Mouse (Mus musculus) liver, embryonic 16.5 days (tissue): ENCODE measurements around the gene Olfr615. TPM values are rescaled to one million over a fixed set of nuclear protein-coding genes. Genes with fewer than 3 reads are reported as not detected.

Experiments used
- ATAC-seq: fragments of 200-750 bp; cut with Nextera tagmentation; 2 replicates; pipeline ENCODE4 v1.8.0; 2017; ENCODE audit warnings: low read depth, mild to moderate bottlenecking, moderate number of reproducible peaks, moderate library complexity
- H3K27ac ChIP-seq: fragments of 300-500 bp; sonication (generic); 2 replicates; pipeline ENCODE4 v1.5.1; 2014; ENCODE audit warnings: mild to moderate bottlenecking, low read length
- H3K27me3 ChIP-seq: fragments of 300-500 bp; sonication (generic); 2 replicates; pipeline ENCODE4 v1.6.1; 2014; ENCODE audit warnings: low read depth, low read length, mixed read lengths; ENCODE audit not compliant: control insufficient read depth, insufficient read depth
- H3K36me3 ChIP-seq: fragments of 300-500 bp; sonication (generic); 2 replicates; pipeline ENCODE4 v1.6.1; 2014; ENCODE audit warnings: mild to moderate bottlenecking; ENCODE audit not compliant: control insufficient read depth, insufficient read depth
- H3K4me1 ChIP-seq: fragments of 300-500 bp; sonication (generic); 2 replicates; pipeline ENCODE4 v1.6.1; 2014; ENCODE audit warnings: low read depth, low read length, mixed read lengths; ENCODE audit not compliant: control insufficient read depth
- H3K4me2 ChIP-seq: fragments of 300-500 bp; sonication (generic); 2 replicates; pipeline ENCODE4 v1.6.1; 2014; ENCODE audit warnings: low read depth, low read length, mixed read lengths
- H3K4me3 ChIP-seq: fragments of 300-500 bp; sonication (generic); 2 replicates; pipeline ENCODE4 v1.5.1; 2014; ENCODE audit warnings: low read depth, mild to moderate bottlenecking, low read length
- H3K9ac ChIP-seq: fragments of 300-500 bp; sonication (generic); 2 replicates; pipeline ENCODE4 v1.6.1; 2014; ENCODE audit warnings: low read depth, low read length
- H3K9me3 ChIP-seq: fragments of 300-500 bp; sonication (generic); replicated peaks from 2 replicates; pipeline ENCODE4 v1.6.1; 2016; ENCODE audit warnings: low read length; ENCODE audit not compliant: control insufficient read depth
- WGBS: fragments of 180-500 bp; shearing (Covaris S2); extraction: QIAGEN DNeasy Blood & Tissue Kit; methylation state at CpG from one replicate; pipeline ENCODE4 v1.1.7; 2014; ENCODE audit not compliant: insufficient replicate concordance; 5-methylcytosine and 5-hydroxymethylcytosine counted together
- microRNA-seq: library from miRNA; unstranded; fragments of <30 nt; microRNA quantifications from one replicate; pipeline ENCODE4, GENCODE M21; 2016
- polyA plus RNA-seq: library from polyadenylated mRNA; unstranded; fragments of >200 nt; fragmentation: Nextera tagmentation; extraction: Ambion mirVana; gene quantifications from 2 replicates; pipeline ENCODE4 v1.2.1, GENCODE M21; 2015

The Olfr615 gene
- polyA plus RNA-seq, 1 experiment from 2014 or later: not detected

GRCm38 (mm10) chr7:103607425-103607824 lies 51.5 kb downstream of the Olfr615 start:
- no peak overlapping the region for H3K9ac ChIP-seq
- no peaks in the 10 kb centered on the region for H3K36me3 ChIP-seq
- no peaks in the 10 kb centered on the region for H3K4me1 ChIP-seq
- no peak overlapping the region for H3K27ac ChIP-seq
- no peak overlapping the region for H3K4me3 ChIP-seq
- H3K4me2 ChIP-seq: no peak overlapping the region
- no peak for ATAC-seq
- 30% methylated on average over 2 of the region's 2 CpGs for WGBS
- no peaks in the 10 kb centered on the region for H3K27me3 ChIP-seq
- H3K9me3 ChIP-seq: no peaks in the 10 kb centered on the region

- Histone ChIP-seq H3K27ac (no peak within 1 kb of the TSS), H3K9ac (no peak within 1 kb of the TSS)
- 44% methylated on average over 2 of the region's 2 CpGs for whole genome bisulfite sequencing
These were observed 56.6 kb downstream of the Olfr615 start, which contains the start of gene Olfr620 for GRCm38 (mm10) chr7:103612434-103612833. Gene Olfr620 (minus strand): TSS chr7:103612534.

More at GRCm38 (mm10) chr7:103612434-103612833, 56.6 kb downstream of the Olfr615 start, which contains the start of gene Olfr620:
- no peak within 1 kb of the TSS for H3K4me2 ChIP-seq
- no peaks in the 10 kb centered on the region for H3K9me3 ChIP-seq
- no peak for ATAC-seq
- no peaks in the 10 kb centered on the region for H3K36me3 ChIP-seq
- H3K27me3 ChIP-seq: no peaks in the 10 kb centered on the region
- H3K4me3 ChIP-seq: no peak within 1 kb of the TSS
- H3K4me1 ChIP-seq: no peaks in the 10 kb centered on the region

Small RNA genes lying within 50 kb of the gene (microRNA-seq; reads per million reads assigned to microRNA genes)
- not detected for gene Gm26506

Other genes with a start within 250 kb of the Olfr615 start
- not detected in 2 replicates for gene Olfr597, start 239.8 kb upstream of the Olfr615 start, polyA plus RNA-seq
- gene Olfr598, start 232.5 kb upstream of the Olfr615 start, polyA plus RNA-seq: not detected in 2 replicates
- not detected in 2 replicates for gene Olfr599, start 220.2 kb upstream of the Olfr615 start, polyA plus RNA-seq
- gene Olfr600, start 206.4 kb upstream of the Olfr615 start, polyA plus RNA-seq: not detected in 2 replicates
- gene Olfr601, start 193.4 kb upstream of the Olfr615 start, polyA plus RNA-seq: not detected in 2 replicates
- gene Olfr603, start 169.9 kb upstream of the Olfr615 start, polyA plus RNA-seq: not detected in 2 replicates
- gene Usp17lc, start 141.0 kb upstream of the Olfr615 start, polyA plus RNA-seq: not detected in 2 replicates
- gene Olfr605, start 110.6 kb upstream of the Olfr615 start, polyA plus RNA-seq: not detected in 2 replicates
- gene Olfr606, start 107.0 kb upstream of the Olfr615 start, polyA plus RNA-seq: not detected in 2 replicates
- not detected in 2 replicates for gene Olfr607, start 91.9 kb upstream of the Olfr615 start, polyA plus RNA-seq
- gene Olfr608, start 86.2 kb upstream of the Olfr615 start, polyA plus RNA-seq: not detected in 2 replicates
- gene Olfr609, start 58.0 kb upstream of the Olfr615 start, polyA plus RNA-seq: not detected in 2 replicates
- not detected in 2 replicates for gene Olfr610, start 44.0 kb upstream of the Olfr615 start, polyA plus RNA-seq
- not detected in 2 replicates for gene Olfr611, start 35.2 kb upstream of the Olfr615 start, polyA plus RNA-seq
- gene Olfr612, start 13.4 kb upstream of the Olfr615 start, polyA plus RNA-seq: not detected in 2 replicates
- not detected in 2 replicates for gene Olfr613, start 8.0 kb upstream of the Olfr615 start, polyA plus RNA-seq
- gene Olfr616, start 13.1 kb downstream of the Olfr615 start, polyA plus RNA-seq: not detected in 2 replicates
- gene Olfr617, start 17.0 kb downstream of the Olfr615 start, polyA plus RNA-seq: not detected in 2 replicates
- not detected in 2 replicates for gene Olfr618, start 34.0 kb downstream of the Olfr615 start, polyA plus RNA-seq
- gene Olfr619, start 44.5 kb downstream of the Olfr615 start, polyA plus RNA-seq: not detected in 2 replicates
- not detected in 2 replicates for gene Olfr620, start 56.5 kb downstream of the Olfr615 start, polyA plus RNA-seq
- gene Olfr622, start 86.6 kb downstream of the Olfr615 start, polyA plus RNA-seq: not detected in 2 replicates
- not detected in 2 replicates for gene Olfr623, start 107.6 kb downstream of the Olfr615 start, polyA plus RNA-seq
- gene Olfr624, start 115.1 kb downstream of the Olfr615 start, polyA plus RNA-seq: 0.02 TPM in 2 replicates
- not detected in 2 replicates for gene Olfr625-ps1, start 126.6 kb downstream of the Olfr615 start, polyA plus RNA-seq
- gene Olfr243, start 158.6 kb downstream of the Olfr615 start, polyA plus RNA-seq: not detected in 2 replicates
- gene Olfr628, start 174.3 kb downstream of the Olfr615 start, polyA plus RNA-seq: not detected in 2 replicates
- gene Olfr629, start 188.9 kb downstream of the Olfr615 start, polyA plus RNA-seq: 0.07 TPM in 1 of 2 replicates, not detected in the other
- not detected in 2 replicates for gene Olfr630, start 201.3 kb downstream of the Olfr615 start, polyA plus RNA-seq
- gene Olfr69, start 215.5 kb downstream of the Olfr615 start, polyA plus RNA-seq: not detected in 2 replicates
- gene Olfr68, start 223.6 kb downstream of the Olfr615 start, polyA plus RNA-seq: not detected in 2 replicates
- gene Olfr67, start 235.7 kb downstream of the Olfr615 start, polyA plus RNA-seq: not detected in 2 replicates